Mouse (Mus musculus): ENCODE data around the gene Rbm4. TPM values are rescaled to one million over a fixed set of nuclear protein-coding genes. Genes with fewer than 3 reads are reported as not detected.

The Rbm4 gene
- total RNA-seq, 2 experiments from 2014 or later = 53.3 to 68.4 TPM

DNA sequence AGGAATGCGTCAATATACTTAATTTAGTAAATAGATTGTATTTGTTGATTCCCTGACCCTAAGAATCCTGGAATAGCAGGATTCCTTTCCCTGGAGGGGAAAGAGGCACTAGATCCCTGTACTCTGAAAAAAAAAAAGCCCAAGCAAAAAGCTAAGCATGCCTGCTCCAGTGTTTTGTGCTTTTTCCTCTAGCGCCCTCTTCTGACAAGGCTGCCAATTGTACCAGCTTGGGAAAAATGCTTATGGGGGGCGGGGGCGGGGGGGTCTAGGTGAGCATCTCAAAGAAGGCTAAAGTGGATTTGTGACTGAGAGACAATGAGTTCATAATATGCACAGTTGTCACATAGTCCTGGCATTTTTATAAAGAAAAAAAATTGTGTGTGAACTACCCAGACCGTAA lies 50.2 kb downstream of the Rbm4 start:
- no peak for DNase-seq (ENCODE audit: low spot score in 2 of 2)

DNA sequence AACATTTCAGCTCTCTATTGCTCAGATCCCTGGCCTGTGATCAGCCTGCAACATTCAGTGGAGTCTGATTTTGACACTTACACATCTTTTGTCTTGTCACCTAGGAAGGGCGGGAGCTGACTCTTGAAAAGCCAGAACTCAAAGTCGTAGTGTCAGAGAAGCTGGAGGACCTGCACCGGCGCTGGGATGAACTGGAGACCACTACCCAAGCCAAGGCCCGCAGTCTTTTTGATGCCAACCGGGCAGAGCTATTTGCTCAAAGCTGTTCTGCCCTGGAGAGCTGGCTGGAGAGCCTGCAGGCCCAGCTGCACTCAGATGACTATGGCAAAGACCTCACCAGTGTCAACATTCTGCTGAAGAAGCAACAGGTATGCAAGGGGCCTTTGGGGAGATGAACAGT lies 51.5 kb downstream of the Rbm4 start:
- DNase-seq (ENCODE audit: low spot score in 2 of 2) = no peak

GRCm38 (mm10) chr19:4741482-4741881 lies 52.2 kb downstream of the Rbm4 start:
- no peak for DNase-seq (ENCODE audit: low spot score in 2 of 2)

DNA sequence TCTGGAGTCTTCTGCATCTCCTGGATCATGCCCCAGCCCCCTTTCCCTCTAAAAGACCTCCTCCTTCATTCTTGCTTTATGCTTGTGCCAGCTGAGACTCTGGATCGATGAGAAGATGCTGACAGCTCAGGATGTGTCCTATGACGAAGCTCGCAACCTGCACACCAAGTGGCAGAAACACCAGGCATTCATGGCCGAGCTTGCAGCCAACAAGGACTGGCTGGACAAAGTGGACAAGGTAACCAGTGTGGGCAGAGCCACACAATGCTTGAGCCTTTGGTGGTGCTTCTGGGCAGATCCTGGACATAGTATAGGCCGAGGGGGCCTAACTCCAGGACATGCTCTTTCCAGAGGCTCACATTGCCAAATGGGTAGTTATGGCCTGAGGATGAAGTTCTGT lies 53.9 kb downstream of the Rbm4 start:
- DNase-seq (ENCODE audit: low spot score in 2 of 2) = no peak

DNA sequence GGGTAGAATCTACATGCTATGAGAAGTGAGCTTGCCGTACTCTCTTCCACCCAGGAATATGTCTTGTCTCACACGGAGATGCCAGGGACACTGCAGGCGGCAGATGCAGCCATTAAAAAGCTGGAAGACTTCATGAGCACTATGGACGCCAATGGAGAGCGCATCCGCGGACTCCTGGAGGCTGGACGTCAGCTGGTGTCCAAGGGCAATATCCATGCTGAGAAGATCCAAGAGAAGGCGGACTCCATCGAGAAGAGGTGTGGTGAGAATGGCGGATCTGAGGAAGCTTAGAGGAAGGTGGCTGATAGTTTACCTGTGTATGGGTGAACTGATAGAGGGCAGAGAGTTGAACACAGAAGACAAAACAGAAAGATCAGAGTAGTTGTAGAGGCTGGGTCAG lies 54.6 kb downstream of the Rbm4 start:
- no peak for DNase-seq (ENCODE audit: low spot score in 2 of 2)

DNA sequence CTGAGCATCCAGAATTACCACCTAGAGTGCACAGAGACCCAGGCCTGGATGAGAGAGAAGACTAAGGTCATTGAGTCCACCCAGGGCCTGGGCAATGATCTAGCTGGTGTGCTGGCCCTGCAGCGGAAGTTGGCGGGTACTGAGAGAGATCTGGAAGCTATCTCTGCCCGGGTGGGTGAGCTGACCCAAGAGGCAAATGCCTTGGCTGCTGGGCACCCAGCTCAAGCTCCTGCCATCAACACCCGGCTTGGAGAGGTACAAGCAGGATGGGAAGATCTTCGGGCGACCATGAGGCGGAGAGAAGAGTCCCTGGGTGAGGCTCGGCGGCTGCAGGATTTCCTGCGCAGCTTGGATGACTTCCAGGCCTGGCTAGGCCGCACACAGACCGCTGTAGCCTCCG lies 55.8 kb downstream of the Rbm4 start:
- DNase-seq (ENCODE audit: low spot score in 2 of 2) = no peak

Other genes starting within 250 kb of the Rbm4 start
- 10 to 100 TPM; 11.4 to 13.0 TPM for gene Lrfn4, start 178.2 kb downstream of the Rbm4 start, total RNA-seq (2021)
- gene Rce1, start 168.3 kb downstream of the Rbm4 start, total RNA-seq (2021) = 10 to 100 TPM; 14.3 to 15.8 TPM
- gene Gm960, start 95.2 kb downstream of the Rbm4 start, total RNA-seq (2021) = not detected
- under 1 TPM; 0.18 to 0.39 TPM for gene Sptbn2, start 82.7 kb downstream of the Rbm4 start, total RNA-seq (2021)
- gene Rbm4b, start 37.4 kb downstream of the Rbm4 start, total RNA-seq (2021) = 1 to 10 TPM; 7.4 TPM
- 10 to 100 TPM; 15.4 to 22.9 TPM for gene Gm21992, start 17.7 kb upstream of the Rbm4 start, total RNA-seq (2021)
- gene Rbm14, start 17.7 kb upstream of the Rbm4 start, total RNA-seq (2021) = 10 to 100 TPM; 33.6 to 46.1 TPM
- 10 to 100 TPM; 40.7 to 44.0 TPM for gene Ccs, start 45.4 kb upstream of the Rbm4 start, total RNA-seq (2021)
- gene Ccdc87, start 45.5 kb upstream of the Rbm4 start, total RNA-seq (2021) = under 1 TPM in 1 of 2 experiments, not detected in 1; 0.07 TPM
- 10 to 100 TPM; 38.9 to 40.9 TPM for gene Ctsf, start 61.2 kb upstream of the Rbm4 start, total RNA-seq (2021)
- 1,000 to 10,000 TPM; 1,624 to 1,725 TPM for gene Actn3, start 84.0 kb upstream of the Rbm4 start, total RNA-seq (2021)
- 1 to 10 TPM; 6.3 to 7.1 TPM for gene Zdhhc24, start 84.8 kb upstream of the Rbm4 start, total RNA-seq (2021)
- 1 to 10 TPM; 3.3 to 4.2 TPM for gene Bbs1, start 112.7 kb upstream of the Rbm4 start, total RNA-seq (2021)
- gene Dpp3, start 134.4 kb upstream of the Rbm4 start, total RNA-seq (2021) = 10 to 100 TPM; 53.2 to 58.1 TPM
- gene Peli3, start 149.2 kb upstream of the Rbm4 start, total RNA-seq (2021) = 1 to 10 TPM; 1.7 to 2.2 TPM
- 10 to 100 TPM; 54.4 to 60.4 TPM for gene Mrpl11, start 168.2 kb upstream of the Rbm4 start, total RNA-seq (2021)
- gene Npas4, start 196.4 kb upstream of the Rbm4 start, total RNA-seq (2021) = under 1 TPM; 0.10 to 0.20 TPM
- gene Slc29a2, start 230.0 kb upstream of the Rbm4 start, total RNA-seq (2021) = 1 to 10 TPM; 8.7 to 9.2 TPM
- 10 to 100 TPM; 28.5 to 31.4 TPM for gene B4gat1, start 244.9 kb upstream of the Rbm4 start, total RNA-seq (2021)
- under 1 TPM in 1 of 2 experiments, not detected in 1; 0.29 TPM for gene AC124502.3, start 245.0 kb upstream of the Rbm4 start, total RNA-seq (2021)
- gene Brms1, start 247.5 kb upstream of the Rbm4 start, total RNA-seq (2021) = 10 to 100 TPM; 18.3 to 19.6 TPM

Data from gastrocnemius, postnatal 4 days (tissue).